ENCODE assay signal across 9 mouse cellular contexts in genomic region chr6:144074826-144075225, GRCm38 (mm10).
DNase-seq lines count a peak whose midpoint lies in the region; ATAC-seq and TF ChIP-seq lines count a peak whose summit lies in the region.
"Had no signal": no experiment of that assay in that cellular context is flagged by ENCODE, and none has a peak within 500 bp of the region (broad histone marks: within the 10 kb centered on the region; RNA-seq: fewer than 3 reads in every experiment).

No protein-coding gene starts in this region.

- ATAC-seq in forebrain, embryonic 16.5 days, result peak; percentile 26; the same call in 1 of the 2 replicates
- ATAC-seq in forebrain, embryonic 12.5 days (ENCODE audit: low FRiP score), result no peak
- peak; percentile 75; the same call in 1 of the 2 replicates for ATAC-seq in embryonic facial prominence, embryonic 13.5 days (ENCODE audit: insufficient number of reproducible peaks, insufficient read depth, low FRiP score, low TSS enrichment, low read depth)
- ATAC-seq in liver, postnatal 0 days, result no peak
- ATAC-seq in neural tube, embryonic 15.5 days (ENCODE audit: low FRiP score), result no peak

- no peak overlapping the region for H3K4me3 ChIP-seq in forebrain, embryonic 16.5 days (replicated peaks; ENCODE audit: low read length)
- H3K4me3 ChIP-seq in forebrain, embryonic 12.5 days (replicated peaks), result no peak overlapping the region
- no peak overlapping the region for H3K4me3 ChIP-seq in embryonic facial prominence, embryonic 13.5 days
- H3K4me3 ChIP-seq in liver, postnatal 0 days (ENCODE audit: low read depth, low read length), result no peak overlapping the region
- H3K4me3 ChIP-seq in neural tube, embryonic 15.5 days (replicated peaks), result no peak overlapping the region

- H3K4me2 ChIP-seq in forebrain, embryonic 16.5 days (ENCODE audit: low read length), result no peak overlapping the region
- H3K4me2 ChIP-seq in forebrain, embryonic 12.5 days, result no peak overlapping the region
- peak overlapping the region; percentile 46 for H3K4me2 ChIP-seq in embryonic facial prominence, embryonic 13.5 days
- H3K4me2 ChIP-seq in liver, postnatal 0 days (ENCODE audit: low read depth, low read length), result no peak overlapping the region
- no peak overlapping the region for H3K4me2 ChIP-seq in neural tube, embryonic 15.5 days

- intact Hi-C loops in heart, postnatal 36 days (cut with DNase I), result no loop called here

- WGBS in forebrain, embryonic 16.5 days, result 64% methylated on average over 9 of the region's 9 CpGs
- 73% methylated on average over 9 of the region's 9 CpGs for WGBS in forebrain, embryonic 12.5 days
- WGBS in embryonic facial prominence, embryonic 13.5 days, result 22% methylated on average over 9 of the region's 9 CpGs
- WGBS in liver, postnatal 0 days (ENCODE audit: insufficient replicate concordance), result 65% methylated on average over 9 of the region's 9 CpGs
- 57% methylated on average over 9 of the region's 9 CpGs for WGBS in neural tube, embryonic 15.5 days

- no peaks in the 10 kb centered on the region for H3K27me3 ChIP-seq in forebrain, embryonic 16.5 days (replicated peaks; ENCODE audit: control insufficient read depth, insufficient read depth, low read length)
- no peaks in the 10 kb centered on the region for H3K27me3 ChIP-seq in forebrain, embryonic 12.5 days
- no peaks in the 10 kb centered on the region; the same call in 1 of the 2 replicates for H3K27me3 ChIP-seq in embryonic facial prominence, embryonic 13.5 days
- H3K27me3 ChIP-seq in liver, postnatal 0 days (ENCODE audit: insufficient read depth, low read length), result no peaks in the 10 kb centered on the region
- no peaks in the 10 kb centered on the region for H3K27me3 ChIP-seq in neural tube, embryonic 15.5 days (replicated peaks)

- no peak for TF ChIP-seq EP300 in liver, postnatal 0 days (IDR thresholded peaks at IDR 0.05; ENCODE audit: low read depth)

- H3K27ac ChIP-seq in forebrain, embryonic 16.5 days (ENCODE audit: low read length), result no peak overlapping the region
- H3K27ac ChIP-seq in forebrain, embryonic 12.5 days, result no peak overlapping the region
- peak overlapping the region; percentile 74 for H3K27ac ChIP-seq in embryonic facial prominence, embryonic 13.5 days
- no peak overlapping the region for H3K27ac ChIP-seq in liver, postnatal 0 days (ENCODE audit: low read depth)
- no peak overlapping the region for H3K27ac ChIP-seq in neural tube, embryonic 15.5 days (replicated peaks)
- H3K27ac ChIP-seq: macrophage had no signal

- TF ChIP-seq CTCF in liver, postnatal 0 days (IDR thresholded peaks at IDR 0.05; ENCODE audit: low read depth), result no peak

- DNase-seq in 3134 (ENCODE audit: extremely low read depth, insufficient read length, low spot score), result peak; percentile 81
- DNase-seq in heart, postnatal 36 days, result peak; percentile 22 to 32
- peak; percentile 21 for DNase-seq in lung, postnatal 14 days
- DNase-seq in liver, postnatal 0 days, result no peak

- H3K9me3 ChIP-seq in forebrain, embryonic 16.5 days (ENCODE audit: control insufficient read depth, low read length), result no peaks in the 10 kb centered on the region
- H3K9me3 ChIP-seq in forebrain, embryonic 12.5 days, result no peaks in the 10 kb centered on the region
- H3K9me3 ChIP-seq in embryonic facial prominence, embryonic 13.5 days, result no peaks in the 10 kb centered on the region
- H3K9me3 ChIP-seq in liver, postnatal 0 days (ENCODE audit: low read length), result no peaks in the 10 kb centered on the region
- no peaks in the 10 kb centered on the region for H3K9me3 ChIP-seq in neural tube, embryonic 15.5 days (replicated peaks)

- peaks cover 14% of the 10 kb centered on the region for H3K4me1 ChIP-seq in forebrain, embryonic 16.5 days (replicated peaks; ENCODE audit: control insufficient read depth, insufficient read depth, low read length)
- H3K4me1 ChIP-seq in forebrain, embryonic 12.5 days, result no peaks in the 10 kb centered on the region
- H3K4me1 ChIP-seq in embryonic facial prominence, embryonic 13.5 days, result peaks cover 21% of the 10 kb centered on the region
- H3K4me1 ChIP-seq in liver, postnatal 0 days (ENCODE audit: insufficient read depth), result no peaks in the 10 kb centered on the region
- no peaks in the 10 kb centered on the region for H3K4me1 ChIP-seq in neural tube, embryonic 15.5 days

- H3K9ac ChIP-seq in forebrain, embryonic 16.5 days (replicated peaks; ENCODE audit: low read depth, low read length), result no peak overlapping the region
- H3K9ac ChIP-seq in forebrain, embryonic 12.5 days, result no peak overlapping the region
- H3K9ac ChIP-seq in embryonic facial prominence, embryonic 13.5 days, result no peak overlapping the region
- no peak overlapping the region for H3K9ac ChIP-seq in liver, postnatal 0 days (replicated peaks)
- H3K9ac ChIP-seq in neural tube, embryonic 15.5 days (replicated peaks), result no peak overlapping the region

- no peaks in the 10 kb centered on the region for H3K36me3 ChIP-seq in forebrain, embryonic 16.5 days (ENCODE audit: control insufficient read depth, insufficient read depth)
- no peaks in the 10 kb centered on the region; the same call in 1 of the 2 replicates for H3K36me3 ChIP-seq in forebrain, embryonic 12.5 days (replicated peaks)
- no peaks in the 10 kb centered on the region for H3K36me3 ChIP-seq in embryonic facial prominence, embryonic 13.5 days
- no peaks in the 10 kb centered on the region for H3K36me3 ChIP-seq in liver, postnatal 0 days (replicated peaks; ENCODE audit: insufficient read depth, low read length)
- no peaks in the 10 kb centered on the region for H3K36me3 ChIP-seq in neural tube, embryonic 15.5 days

Comparison
In these comparisons a context has a peak if more than half of its experiments do, and no peak if none do; other contexts are left out.
1. ATAC-seq: peak in forebrain, embryonic 16.5 days (single experiment) and embryonic facial prominence, embryonic 13.5 days (single experiment); none in forebrain, embryonic 12.5 days (single experiment), liver, postnatal 0 days (single experiment) and neural tube, embryonic 15.5 days (single experiment).